Mouse (Mus musculus) limb, embryonic 13.5 days (tissue): ENCODE measurements around the gene Cpne5. TPM values are rescaled to one million over a fixed set of nuclear protein-coding genes. Genes with fewer than 3 reads are reported as not detected.
"Not testable (repeated sequence)": the region's sequence is repeated elsewhere in the genome, so short reads cannot be mapped to it uniquely, and the experiment has no call there.

Source experiments
- ATAC-seq: fragments of 200-750 bp; cut with Nextera tagmentation; 2 replicates; pipeline ENCODE4 v1.8.0; 2017; ENCODE audit warnings: low read depth, moderate number of reproducible peaks, moderate TSS enrichment; ENCODE audit not compliant: low FRiP score
- H3K27ac ChIP-seq: fragments of 300-500 bp; sonication (generic); 2 replicates; pipeline ENCODE4 v1.5.1; 2015; ENCODE audit warnings: inconsistent platforms, mild to moderate bottlenecking, moderate library complexity
- H3K27me3 ChIP-seq: fragments of 300-500 bp; sonication (generic); 2 replicates; pipeline ENCODE4 v1.6.1; 2015; ENCODE audit warnings: mild to moderate bottlenecking, inconsistent platforms
- H3K36me3 ChIP-seq: fragments of 300-500 bp; sonication (generic); 2 replicates; pipeline ENCODE4 v1.6.1; 2015; ENCODE audit warnings: inconsistent platforms, mild to moderate bottlenecking, moderate library complexity
- H3K4me1 ChIP-seq: fragments of 300-500 bp; sonication (generic); 2 replicates; pipeline ENCODE4 v1.6.1; 2015; ENCODE audit warnings: inconsistent platforms
- H3K4me2 ChIP-seq: fragments of 300-500 bp; sonication (generic); replicated peaks from 2 replicates; pipeline ENCODE4 v1.6.1; 2015; ENCODE audit warnings: inconsistent platforms, mild to moderate bottlenecking, moderate library complexity
- H3K4me3 ChIP-seq: fragments of 300-500 bp; sonication (generic); 2 replicates; pipeline ENCODE4 v1.5.1; 2015; ENCODE audit warnings: moderate library complexity, mild to moderate bottlenecking, inconsistent platforms
- H3K9ac ChIP-seq: fragments of 300-500 bp; sonication (generic); 2 replicates; pipeline ENCODE4 v1.6.1; 2015; ENCODE audit warnings: mild to moderate bottlenecking, inconsistent platforms
- H3K9me3 ChIP-seq: fragments of 300-500 bp; sonication (generic); 2 replicates; pipeline ENCODE4 v1.6.1; 2016; ENCODE audit warnings: inconsistent platforms
- WGBS: fragments of 180-500 bp; shearing (Covaris S2); methylation state at CpG from one replicate; pipeline ENCODE4 v1.1.7; 2015; 5-methylcytosine and 5-hydroxymethylcytosine counted together
- polyA plus RNA-seq: library from polyadenylated mRNA; unstranded; fragments of >200 nt; fragmentation: Nextera tagmentation; extraction: Ambion mirVana; gene quantifications from 2 replicates; pipeline ENCODE4 v1.2.1, GENCODE M21; 2015

Gene Cpne5
- polyA plus RNA-seq, 1 experiment from 2014 or later: 10.4 TPM

- Histone ChIP-seq H3K4me2 (no peak overlapping the region), H3K4me3 (no peak overlapping the region), H3K27me3 (no peaks in the 10 kb centered on the region), H3K9me3 (no peaks in the 10 kb centered on the region), H3K36me3 (peaks cover 95% of the 10 kb centered on the region), H3K4me1 (peaks cover 27% of the 10 kb centered on the region), H3K27ac (no peak overlapping the region), H3K9ac (no peak overlapping the region)
- ATAC-seq: no peak
- 66% methylated on average over 9 of the region's 9 CpGs for WGBS
These were observed 15.7 kb upstream of the Cpne5 start for GRCm38 (mm10) chr17:29253684-29254083.

GRCm38 (mm10) chr17:29253236-29253635, 15.3 kb upstream of the Cpne5 start:
- H3K27me3 ChIP-seq: no peaks in the 10 kb centered on the region
- no peak overlapping the region for H3K9ac ChIP-seq
- H3K36me3 ChIP-seq: peaks cover 94% of the 10 kb centered on the region
- no peak for ATAC-seq
- H3K4me2 ChIP-seq: no peak overlapping the region
- H3K4me3 ChIP-seq: no peak overlapping the region
- no peak overlapping the region for H3K27ac ChIP-seq
- H3K9me3 ChIP-seq: no peaks in the 10 kb centered on the region
- H3K4me1 ChIP-seq: peaks cover 24% of the 10 kb centered on the region
- WGBS: 84% methylated on average over 2 of the region's 2 CpGs

GRCm38 (mm10) chr17:29251608-29252390, 13.8 kb upstream of the Cpne5 start:
- no peak overlapping the region for H3K4me2 ChIP-seq
- peaks cover 79% of the 10 kb centered on the region for H3K36me3 ChIP-seq
- peak overlapping the region; percentile 22; the same call in 1 of the 2 replicates for H3K27ac ChIP-seq
- 0 out of 2 replicates have a peak, but pooled peaks have one; percentile 41 for ATAC-seq
- 74% methylated on average over 15 of the region's 15 CpGs for WGBS
- H3K27me3 ChIP-seq: no peaks in the 10 kb centered on the region
- H3K4me3 ChIP-seq: no peak overlapping the region
- peaks cover 17% of the 10 kb centered on the region for H3K4me1 ChIP-seq
- no peak overlapping the region for H3K9ac ChIP-seq
- H3K9me3 ChIP-seq: no peaks in the 10 kb centered on the region

GRCm38 (mm10) chr17:29251006-29251405, 13.0 kb upstream of the Cpne5 start:
- H3K4me3 ChIP-seq, H3K9ac ChIP-seq, ATAC-seq, H3K27ac ChIP-seq, H3K9me3 ChIP-seq, H3K4me2 ChIP-seq, H3K27me3 ChIP-seq: not testable (repeated sequence)
- WGBS: 90% methylated on average over 14 of the region's 14 CpGs
- H3K4me1 ChIP-seq: peaks cover 22% of the 10 kb centered on the region
- H3K36me3 ChIP-seq: peaks cover 72% of the 10 kb centered on the region

- Histone ChIP-seq H3K9me3 (no peaks in the 10 kb centered on the region), H3K27ac (no peak overlapping the region), H3K36me3 (peaks cover 59% of the 10 kb centered on the region), H3K4me2 (no peak overlapping the region), H3K27me3 (no peaks in the 10 kb centered on the region), H3K9ac (no peak overlapping the region), H3K4me3 (no peak overlapping the region), H3K4me1 (peaks cover 37% of the 10 kb centered on the region)
- no peak for ATAC-seq
- 61% methylated on average over 9 of the region's 9 CpGs for WGBS
These were observed 11.5 kb upstream of the Cpne5 start for GRCm38 (mm10) chr17:29249512-29249911.

GRCm38 (mm10) chr17:29247881-29248280, 9.9 kb upstream of the Cpne5 start:
- no peak for ATAC-seq
- 76% methylated on average over 13 of the region's 13 CpGs for WGBS
- no peak overlapping the region for H3K4me3 ChIP-seq
- no peak overlapping the region for H3K9ac ChIP-seq
- no peak overlapping the region; the same call in 1 of the 2 replicates for H3K27ac ChIP-seq
- H3K9me3 ChIP-seq: no peaks in the 10 kb centered on the region
- peaks cover 45% of the 10 kb centered on the region for H3K36me3 ChIP-seq
- H3K27me3 ChIP-seq: no peaks in the 10 kb centered on the region
- H3K4me1 ChIP-seq: peaks cover 38% of the 10 kb centered on the region
- no peak overlapping the region for H3K4me2 ChIP-seq

- WGBS: 10% methylated on average over 5 of the region's 5 CpGs
- H3K36me3 ChIP-seq: peaks cover 32% of the 10 kb centered on the region
- no peaks in the 10 kb centered on the region for H3K9me3 ChIP-seq
- H3K27me3 ChIP-seq: 0 out of 2 replicates have a peak, but pooled peaks cover 3% of the 10 kb centered on the region
- no peak overlapping the region for H3K27ac ChIP-seq
- ATAC-seq: peak; percentile 77
- peaks cover 26% of the 10 kb centered on the region for H3K4me1 ChIP-seq
- H3K4me2 ChIP-seq: no peak overlapping the region
- H3K4me3 ChIP-seq: no peak overlapping the region
- H3K9ac ChIP-seq: no peak overlapping the region
These were observed 8.6 kb upstream of the Cpne5 start for GRCm38 (mm10) chr17:29246602-29247001.

- peaks cover 24% of the 10 kb centered on the region for H3K4me1 ChIP-seq
- no peak overlapping the region for H3K4me3 ChIP-seq
- H3K9ac ChIP-seq: no peak overlapping the region
- 0 out of 2 replicates have a peak, but pooled peaks cover 5% of the 10 kb centered on the region for H3K27me3 ChIP-seq
- no peak for ATAC-seq
- H3K36me3 ChIP-seq: peaks cover 23% of the 10 kb centered on the region
- no peaks in the 10 kb centered on the region for H3K9me3 ChIP-seq
- no peak overlapping the region for H3K27ac ChIP-seq
- WGBS: 28% methylated on average over 7 of the region's 7 CpGs
- no peak overlapping the region for H3K4me2 ChIP-seq
These were observed 7.8 kb upstream of the Cpne5 start for GRCm38 (mm10) chr17:29245725-29246124.

GRCm38 (mm10) chr17:29244912-29245311, 6.9 kb upstream of the Cpne5 start:
- Histone ChIP-seq H3K9ac (no peak overlapping the region; the same call in 1 of the 2 replicates), H3K4me3 (no peak overlapping the region), H3K4me2 (peak overlapping the region; percentile 34), H3K9me3 (no peaks in the 10 kb centered on the region), H3K4me1 (peaks cover 24% of the 10 kb centered on the region), H3K27me3 (peaks cover 8% of the 10 kb centered on the region; the same call in 1 of the 2 replicates), H3K27ac (peak overlapping the region; percentile 61), H3K36me3 (peaks cover 15% of the 10 kb centered on the region)
- 10% methylated on average over 11 of the region's 12 CpGs for WGBS
- no peak for ATAC-seq

GRCm38 (mm10) chr17:29238421-29238945, 516 bp upstream of the Cpne5 start:
- H3K27ac ChIP-seq: no peak overlapping the region
- H3K4me1 ChIP-seq: peaks cover 22% of the 10 kb centered on the region
- peak overlapping the region; percentile 71 for H3K9ac ChIP-seq
- H3K4me2 ChIP-seq: peak overlapping the region; percentile 96
- H3K36me3 ChIP-seq: no peaks in the 10 kb centered on the region
- WGBS: 2% methylated on average over 23 of the region's 23 CpGs
- peak overlapping the region; percentile 67 for H3K4me3 ChIP-seq
- H3K27me3 ChIP-seq: peaks cover 49% of the 10 kb centered on the region
- H3K9me3 ChIP-seq: no peaks in the 10 kb centered on the region
- ATAC-seq: 0 out of 2 replicates have a peak, but pooled peaks have one; percentile 13

GRCm38 (mm10) chr17:29237267-29237771, 648 bp downstream of the Cpne5 start:
- Histone ChIP-seq H3K36me3 (no peaks in the 10 kb centered on the region), H3K4me3 (peak overlapping the region; percentile 67), H3K9ac (peak overlapping the region; percentile 71), H3K4me1 (peaks cover 22% of the 10 kb centered on the region), H3K27ac (no peak overlapping the region), H3K4me2 (peak overlapping the region; percentile 96), H3K27me3 (peaks cover 49% of the 10 kb centered on the region), H3K9me3 (no peaks in the 10 kb centered on the region)
- WGBS: 1% methylated on average over 32 of the region's 32 CpGs
- 0 out of 2 replicates have a peak, but pooled peaks have one; percentile 4 for ATAC-seq

- Histone ChIP-seq H3K4me2 (peak overlapping the region; percentile 96), H3K27ac (no peak overlapping the region), H3K27me3 (peaks cover 44% of the 10 kb centered on the region), H3K4me1 (peaks cover 22% of the 10 kb centered on the region), H3K36me3 (no peaks in the 10 kb centered on the region), H3K9ac (no peak overlapping the region), H3K4me3 (no peak overlapping the region; the same call in 1 of the 2 replicates), H3K9me3 (no peaks in the 10 kb centered on the region)
- ATAC-seq: no peak
- WGBS: 54% methylated on average over 7 of the region's 7 CpGs
These were observed 1.9 kb downstream of the Cpne5 start for GRCm38 (mm10) chr17:29236111-29236510.
